19 mouse cellular contexts compared by ENCODE assay signal in genomic region chr16:93671064-93671463, GRCm38 (mm10). TPM values are rescaled to one million over a fixed set of nuclear protein-coding genes. Genes with fewer than 3 reads are reported as not detected.
DNase-seq lines count a peak whose midpoint lies in the region; ATAC-seq and TF ChIP-seq lines count a peak whose summit lies in the region.
"Had no signal": no experiment of that assay in that cellular context is flagged by ENCODE, and none has a peak within 500 bp of the region (broad histone marks: within the 10 kb centered on the region; RNA-seq: fewer than 3 reads in every experiment).

No protein-coding gene starts in this region.

- no peak overlapping the region for H3K9ac ChIP-seq in intestine, embryonic 14.5 days (ENCODE audit: low read length)
- H3K9ac ChIP-seq in intestine, embryonic 16.5 days (ENCODE audit: low read depth, low read length), result no peak overlapping the region
- no peak overlapping the region for H3K9ac ChIP-seq in midbrain, postnatal 0 days (replicated peaks; ENCODE audit: low read length, poor library complexity, severe bottlenecking)
- no peak overlapping the region for H3K9ac ChIP-seq in midbrain, embryonic 15.5 days
- no peak overlapping the region for H3K9ac ChIP-seq in stomach, postnatal 0 days (ENCODE audit: low read length)
- H3K9ac ChIP-seq: embryonic facial prominence, embryonic 13.5 days; midbrain, embryonic 12.5 days; neural tube, embryonic 12.5 days had no signal

- TF ChIP-seq POLR2A in bone marrow macrophage, adult 2 months (IDR thresholded peaks at IDR 0.05; ENCODE audit: borderline replicate concordance, low read depth, low read length), result no peak

- no peak overlapping the region for H3K4me2 ChIP-seq in intestine, embryonic 14.5 days (ENCODE audit: low read length)
- H3K4me2 ChIP-seq in intestine, embryonic 16.5 days (ENCODE audit: low read depth, low read length), result no peak overlapping the region
- no peak overlapping the region for H3K4me2 ChIP-seq in midbrain, postnatal 0 days (ENCODE audit: low read depth, low read length, poor library complexity, severe bottlenecking)
- H3K4me2 ChIP-seq in midbrain, embryonic 15.5 days, result no peak overlapping the region
- H3K4me2 ChIP-seq in stomach, postnatal 0 days (replicated peaks; ENCODE audit: low read depth), result no peak overlapping the region
- H3K4me2 ChIP-seq: embryonic facial prominence, embryonic 13.5 days; midbrain, embryonic 12.5 days; neural tube, embryonic 12.5 days had no signal

- H3K4me3 ChIP-seq in intestine, embryonic 14.5 days (ENCODE audit: low read depth, low read length), result no peak overlapping the region
- no peak overlapping the region for H3K4me3 ChIP-seq in intestine, embryonic 16.5 days (ENCODE audit: low read length)
- no peak overlapping the region for H3K4me3 ChIP-seq in midbrain, postnatal 0 days (ENCODE audit: low read depth, low read length)
- H3K4me3 ChIP-seq in midbrain, embryonic 15.5 days, result no peak overlapping the region
- no peak overlapping the region for H3K4me3 ChIP-seq in bone marrow macrophage, adult 2 months (ENCODE audit: insufficient read depth, low read length)
- H3K4me3 ChIP-seq in stomach, postnatal 0 days (ENCODE audit: low read depth, low read length), result no peak overlapping the region
- H3K4me3 ChIP-seq: embryonic facial prominence, embryonic 13.5 days; midbrain, embryonic 12.5 days; neural tube, embryonic 12.5 days had no signal

- H3K9me3 ChIP-seq in intestine, embryonic 14.5 days (ENCODE audit: control insufficient read depth, low read length), result peaks cover 10% of the 10 kb centered on the region
- H3K9me3 ChIP-seq in intestine, embryonic 16.5 days (ENCODE audit: control insufficient read depth, low read length), result no peaks in the 10 kb centered on the region; the same call in 1 of the 2 replicates
- H3K9me3 ChIP-seq in midbrain, postnatal 0 days (ENCODE audit: low read length), result no peaks in the 10 kb centered on the region
- H3K9me3 ChIP-seq in midbrain, embryonic 15.5 days, result peaks cover 8% of the 10 kb centered on the region; the same call in 1 of the 2 replicates
- peaks cover 4% of the 10 kb centered on the region; the same call in 1 of the 2 replicates for H3K9me3 ChIP-seq in stomach, postnatal 0 days (ENCODE audit: control insufficient read depth, low read length)

- H3K27me3 ChIP-seq in intestine, embryonic 14.5 days (replicated peaks; ENCODE audit: control insufficient read depth, insufficient read depth, low read length), result no peaks in the 10 kb centered on the region
- no peaks in the 10 kb centered on the region for H3K27me3 ChIP-seq in intestine, embryonic 16.5 days (replicated peaks; ENCODE audit: control insufficient read depth, insufficient read depth, low read length)
- no peaks in the 10 kb centered on the region for H3K27me3 ChIP-seq in midbrain, postnatal 0 days (ENCODE audit: insufficient read depth, low read length)
- H3K27me3 ChIP-seq in midbrain, embryonic 15.5 days (replicated peaks), result no peaks in the 10 kb centered on the region
- no peaks in the 10 kb centered on the region for H3K27me3 ChIP-seq in stomach, postnatal 0 days (ENCODE audit: control insufficient read depth, insufficient read depth, low read length)
- H3K27me3 ChIP-seq: embryonic facial prominence, embryonic 13.5 days; midbrain, embryonic 12.5 days; neural tube, embryonic 12.5 days had no signal

- no peak overlapping the region for H3K27ac ChIP-seq in intestine, embryonic 14.5 days (ENCODE audit: low read depth)
- H3K27ac ChIP-seq in intestine, embryonic 16.5 days (ENCODE audit: low read length), result no peak overlapping the region
- H3K27ac ChIP-seq in midbrain, postnatal 0 days (ENCODE audit: low read depth, low read length), result no peak overlapping the region
- H3K27ac ChIP-seq in midbrain, embryonic 15.5 days, result no peak overlapping the region
- no peak overlapping the region for H3K27ac ChIP-seq in bone marrow macrophage, adult 2 months (ENCODE audit: insufficient read depth, low read depth, low read length)
- H3K27ac ChIP-seq in stomach, postnatal 0 days (replicated peaks), result no peak overlapping the region
- H3K27ac ChIP-seq: embryonic facial prominence, embryonic 13.5 days; midbrain, embryonic 12.5 days; neural tube, embryonic 12.5 days had no signal

- H3K4me1 ChIP-seq in intestine, embryonic 14.5 days (replicated peaks; ENCODE audit: control insufficient read depth, insufficient read depth, low read length), result no peaks in the 10 kb centered on the region
- no peaks in the 10 kb centered on the region for H3K4me1 ChIP-seq in intestine, embryonic 16.5 days (ENCODE audit: control insufficient read depth, insufficient read depth, low read length)
- H3K4me1 ChIP-seq in midbrain, postnatal 0 days (ENCODE audit: insufficient read depth, low read length), result no peaks in the 10 kb centered on the region
- H3K4me1 ChIP-seq in midbrain, embryonic 15.5 days, result no peaks in the 10 kb centered on the region
- H3K4me1 ChIP-seq in bone marrow macrophage, adult 2 months (ENCODE audit: control insufficient read depth, insufficient read depth, low read length), result no peaks in the 10 kb centered on the region
- H3K4me1 ChIP-seq in stomach, postnatal 0 days (replicated peaks; ENCODE audit: control insufficient read depth, insufficient read depth), result no peaks in the 10 kb centered on the region
- H3K4me1 ChIP-seq: embryonic facial prominence, embryonic 13.5 days; midbrain, embryonic 12.5 days; neural tube, embryonic 12.5 days had no signal

- ATAC-seq in intestine, embryonic 14.5 days (replicated peaks; ENCODE audit: low FRiP score, low TSS enrichment, low read depth), result no peak
- ATAC-seq in intestine, embryonic 16.5 days, result no peak
- no peak for ATAC-seq in midbrain, postnatal 0 days (ENCODE audit: low FRiP score)
- no peak for ATAC-seq in midbrain, embryonic 15.5 days (replicated peaks)
- ATAC-seq in stomach, postnatal 0 days (ENCODE audit: low FRiP score, low TSS enrichment), result peak; percentile 53
- ATAC-seq: forebrain, embryonic 14.5 days had no signal

- H3K36me3 ChIP-seq in intestine, embryonic 14.5 days (ENCODE audit: control insufficient read depth, insufficient read depth, low read length), result no peaks in the 10 kb centered on the region
- no peaks in the 10 kb centered on the region for H3K36me3 ChIP-seq in intestine, embryonic 16.5 days (ENCODE audit: control insufficient read depth, insufficient read depth, low read length)
- no peaks in the 10 kb centered on the region for H3K36me3 ChIP-seq in midbrain, postnatal 0 days (ENCODE audit: insufficient read depth, low read length)
- H3K36me3 ChIP-seq in midbrain, embryonic 15.5 days (replicated peaks), result no peaks in the 10 kb centered on the region
- no peaks in the 10 kb centered on the region for H3K36me3 ChIP-seq in stomach, postnatal 0 days (ENCODE audit: control insufficient read depth, insufficient read depth, low read length)
- H3K36me3 ChIP-seq: embryonic facial prominence, embryonic 13.5 days; midbrain, embryonic 12.5 days; neural tube, embryonic 12.5 days had no signal

- WGBS in intestine, embryonic 14.5 days, result 93% methylated on average over 5 of the region's 5 CpGs
- 93% methylated on average over 5 of the region's 5 CpGs for WGBS in intestine, embryonic 16.5 days
- WGBS in midbrain, postnatal 0 days, result 95% methylated on average over 5 of the region's 5 CpGs
- 95% methylated on average over 5 of the region's 5 CpGs for WGBS in midbrain, embryonic 15.5 days
- 88% methylated on average over 5 of the region's 5 CpGs for WGBS in stomach, postnatal 0 days

- TF ChIP-seq CTCF in midbrain, postnatal 0 days (IDR thresholded peaks at IDR 0.05), result peak; percentile 53
- TF ChIP-seq CTCF in bone marrow macrophage, adult 2 months (IDR thresholded peaks at IDR 0.05; ENCODE audit: low read depth, low read length), result peak; percentile 52; the same call in 1 of the 2 replicates
- peak; percentile 64 for TF ChIP-seq CTCF in stomach, postnatal 0 days (IDR thresholded peaks at IDR 0.05; ENCODE audit: low read depth)

- peak; percentile 44 for DNase-seq in intestine, embryonic 14.5 days (ENCODE audit: low spot score)
- DNase-seq in midbrain, postnatal 0 days (ENCODE audit: low spot score), result no peak
- DNase-seq in stomach, postnatal 0 days (ENCODE audit: low spot score), result no peak
- DNase-seq in frontal cortex, postnatal 25 days (ENCODE audit: low spot score in 2 of 2), result no peak
- DNase-seq: adrenal gland, adult 8-10 months; cerebellum, adult 18-20 months; kidney, postnatal 25 days; retina, postnatal 1 day; thymus, adult 2 months had no signal

- TF ChIP-seq EP300 in stomach, postnatal 0 days (optimal IDR thresholded peaks at IDR 0.05), result no peak

RNA-seq across cellular contexts. Expression of gene Cbr3, which starts 12.0 kb away (rescaled TPM):
- 1.7 and 1.9 TPM in 2 replicates for polyA plus RNA-seq in intestine, embryonic 14.5 days (2014; fragmentation: Nextera tagmentation; extraction: Ambion mirVana)
- polyA plus RNA-seq in intestine, embryonic 16.5 days (2015; fragmentation: Nextera tagmentation; extraction: Ambion mirVana), result 2.8 and 3.0 TPM in 2 replicates
- total RNA-seq in midbrain, postnatal 0 days (2014; rRNA removed), result 4.0 and 7.4 TPM in 2 replicates
- polyA plus RNA-seq in midbrain, postnatal 0 days (2015; fragmentation: Nextera tagmentation; extraction: Ambion mirVana), result 3.6 and 5.0 TPM in 2 replicates
- polyA plus RNA-seq in midbrain, embryonic 15.5 days (2015; fragmentation: Nextera tagmentation; extraction: Ambion mirVana), result 1.6 and 1.7 TPM in 2 replicates
- 33.8 and 36.3 TPM in 2 replicates for polyA plus RNA-seq in bone marrow macrophage, adult 2 months (2012; ENCODE audit: insufficient read depth, insufficient read length, missing spikeins)
- 208 and 229 TPM in 2 replicates for polyA plus RNA-seq in stomach, postnatal 0 days (2015; fragmentation: Nextera tagmentation; extraction: Ambion mirVana)

RNA-seq across cellular contexts. Expression of gene Dop1b, which starts 40.6 kb away (rescaled TPM):
- 13.4 and 15.6 TPM in 2 replicates for polyA plus RNA-seq in intestine, embryonic 14.5 days (2014; fragmentation: Nextera tagmentation; extraction: Ambion mirVana)
- polyA plus RNA-seq in intestine, embryonic 16.5 days (2015; fragmentation: Nextera tagmentation; extraction: Ambion mirVana), result 14.4 and 16.6 TPM in 2 replicates
- total RNA-seq in midbrain, postnatal 0 days (2014; rRNA removed), result 67.6 and 102 TPM in 2 replicates
- polyA plus RNA-seq in midbrain, postnatal 0 days (2015; fragmentation: Nextera tagmentation; extraction: Ambion mirVana), result 26.1 and 27.8 TPM in 2 replicates
- 40.9 and 43.8 TPM in 2 replicates for polyA plus RNA-seq in midbrain, embryonic 15.5 days (2015; fragmentation: Nextera tagmentation; extraction: Ambion mirVana)
- 47.2 and 58.5 TPM in 2 replicates for polyA plus RNA-seq in bone marrow macrophage, adult 2 months (2012; ENCODE audit: insufficient read depth, insufficient read length, missing spikeins)
- 20.1 and 20.9 TPM in 2 replicates for polyA plus RNA-seq in stomach, postnatal 0 days (2015; fragmentation: Nextera tagmentation; extraction: Ambion mirVana)

RNA-seq across cellular contexts. Expression of gene Gm5678, which starts 43.2 kb away (rescaled TPM):
- polyA plus RNA-seq in intestine, embryonic 14.5 days (2014; fragmentation: Nextera tagmentation; extraction: Ambion mirVana), result 0.19 TPM in 1 of 2 replicates, not detected in the other
- not detected in 2 replicates for polyA plus RNA-seq in intestine, embryonic 16.5 days (2015; fragmentation: Nextera tagmentation; extraction: Ambion mirVana)
- not detected in 2 replicates for total RNA-seq in midbrain, postnatal 0 days (2014; rRNA removed)
- polyA plus RNA-seq in midbrain, postnatal 0 days (2015; fragmentation: Nextera tagmentation; extraction: Ambion mirVana), result not detected in 2 replicates
- polyA plus RNA-seq in midbrain, embryonic 15.5 days (2015; fragmentation: Nextera tagmentation; extraction: Ambion mirVana), result not detected in 2 replicates
- not detected in 2 replicates for polyA plus RNA-seq in bone marrow macrophage, adult 2 months (2012; ENCODE audit: insufficient read depth, insufficient read length, missing spikeins)
- 7.7 and 8.0 TPM in 2 replicates for polyA plus RNA-seq in stomach, postnatal 0 days (2015; fragmentation: Nextera tagmentation; extraction: Ambion mirVana)
- polyA plus RNA-seq: embryonic facial prominence, embryonic 13.5 days; forebrain, embryonic 14.5 days; gonadal fat pad, adult 2 months; hindbrain, embryonic 11.5 days; liver, embryonic 16.5 days; midbrain, embryonic 12.5 days; neural tube, embryonic 12.5 days; thymus, adult 2 months had no signal
